Mouse (Mus musculus) olfactory bulb, adult 2 months (tissue): ENCODE results near the gene Phc2.

ENCODE experiments used
- CTCF ChIP-seq: fragments of 200-500 bp; IDR thresholded peaks from 2 replicates; pipeline ENCODE4 v1.5.1; 2012; ENCODE audit warnings: low read depth, mild to moderate bottlenecking, low read length, moderate library complexity; ENCODE audit not compliant: insufficient read depth
- POLR2A ChIP-seq: fragments of 200-500 bp; IDR thresholded peaks from 2 replicates; pipeline ENCODE4 v1.6.1; 2012; ENCODE audit warnings: mild to moderate bottlenecking, low read depth, low read length, moderate library complexity; ENCODE audit not compliant: insufficient read depth

- no peak for TF ChIP-seq POLR2A
- no peak for TF ChIP-seq CTCF
These were observed 128.1 kb downstream of the Phc2 start for GRCm38 (mm10) chr4:128782645-128783044.
